Mouse (Mus musculus) forebrain, embryonic 11.5 days (tissue): ENCODE data around the gene Lhb. TPM values are rescaled to one million over a fixed set of nuclear protein-coding genes. Genes with fewer than 3 reads are reported as not detected.
A peak's percentile ranks its signal among the peaks of the same experiment; 100 is the strongest.

Experiments used
- ATAC-seq: fragments of 200-750 bp; cut with Nextera tagmentation; replicated peaks from 2 replicates; pipeline ENCODE4 v1.8.0; 2017; ENCODE audit warnings: moderate TSS enrichment; ENCODE audit not compliant: low FRiP score
- DNase-seq: peaks from one replicate; pipeline ENCODE4 v3.0.0-alpha.2; 2017; ENCODE audit warnings: low spot score
- H3K27ac ChIP-seq: fragments of 300-500 bp; sonication (generic); 2 replicates; pipeline ENCODE4 v1.5.1; 2014; ENCODE audit warnings: low read depth, low read length
- H3K27me3 ChIP-seq: fragments of 300-500 bp; sonication (generic); 2 replicates; pipeline ENCODE4 v1.6.1; 2014; ENCODE audit warnings: mild to moderate bottlenecking, low read length, mixed read lengths; ENCODE audit not compliant: control insufficient read depth, insufficient read depth
- H3K36me3 ChIP-seq: fragments of 300-500 bp; sonication (generic); 2 replicates; pipeline ENCODE4 v1.6.1; 2014; ENCODE audit warnings: mild to moderate bottlenecking, low read length, moderate library complexity, mixed read lengths; ENCODE audit not compliant: control insufficient read depth, insufficient read depth
- H3K4me1 ChIP-seq: fragments of 300-500 bp; sonication (generic); replicated peaks from 2 replicates; pipeline ENCODE4 v1.6.1; 2014; ENCODE audit warnings: low read length, mixed read lengths; ENCODE audit not compliant: control insufficient read depth, insufficient read depth
- H3K4me2 ChIP-seq: fragments of 300-500 bp; sonication (generic); 2 replicates; pipeline ENCODE4 v1.6.1; 2014; ENCODE audit warnings: low read depth, mild to moderate bottlenecking, low read length, moderate library complexity, mixed read lengths; ENCODE audit not compliant: severe bottlenecking
- H3K4me3 ChIP-seq: fragments of 300-500 bp; sonication (generic); 2 replicates; pipeline ENCODE4 v1.5.1; 2014; ENCODE audit warnings: low read depth, low read length
- H3K9ac ChIP-seq: fragments of 300-500 bp; sonication (generic); 2 replicates; pipeline ENCODE4 v1.6.1; 2014; ENCODE audit warnings: low read length
- H3K9me3 ChIP-seq: fragments of 300-500 bp; sonication (generic); 2 replicates; pipeline ENCODE4 v1.6.1; 2016; ENCODE audit warnings: low read length, mixed read lengths; ENCODE audit not compliant: control insufficient read depth
- WGBS: fragments of 180-500 bp; shearing (Covaris S2); extraction: QIAGEN DNeasy Blood & Tissue Kit; methylation state at CpG from one replicate; pipeline ENCODE4 v1.1.7; 2014; 5-methylcytosine and 5-hydroxymethylcytosine counted together
- polyA plus RNA-seq: library from polyadenylated mRNA; unstranded; fragments of >200 nt; fragmentation: Nextera tagmentation; extraction: Ambion mirVana; gene quantifications from 2 replicates; pipeline ENCODE4 v1.2.1, GENCODE M21; 2014

Gene Lhb
- polyA plus RNA-seq, 1 experiment from 2014 or later = not detected

GRCm38 (mm10) chr7:45419859-45420614, 583 bp upstream of the Lhb start:
- WGBS = 16% methylated on average over 27 of the region's 27 CpGs
- no peak overlapping the region for H3K9ac ChIP-seq
- DNase-seq (no peak), ATAC-seq (no peak)
- no peak overlapping the region for H3K27ac ChIP-seq
- no peak overlapping the region for H3K4me2 ChIP-seq
- no peak overlapping the region for H3K4me3 ChIP-seq
- peaks cover 2% of the 10 kb centered on the region; the same call in 1 of the 2 replicates for H3K4me1 ChIP-seq
- H3K9me3 ChIP-seq = no peaks in the 10 kb centered on the region
- peaks cover 45% of the 10 kb centered on the region for H3K27me3 ChIP-seq
- peaks cover 26% of the 10 kb centered on the region; the same call in 1 of the 2 replicates for H3K36me3 ChIP-seq

GRCm38 (mm10) chr7:45421194-45421593, 574 bp downstream of the Lhb start:
- Histone ChIP-seq H3K36me3 (peaks cover 30% of the 10 kb centered on the region; the same call in 1 of the 2 replicates), H3K9me3 (no peaks in the 10 kb centered on the region), H3K4me3 (no peak overlapping the region), H3K4me2 (no peak overlapping the region), H3K4me1 (no peaks in the 10 kb centered on the region), H3K27me3 (peaks cover 34% of the 10 kb centered on the region), H3K9ac (no peak overlapping the region), H3K27ac (no peak overlapping the region)
- WGBS = 85% methylated on average over 14 of the region's 14 CpGs
- no peak for DNase-seq
- ATAC-seq = no peak

GRCm38 (mm10) chr7:45426556-45426955, 5.9 kb downstream of the Lhb start:
- Histone ChIP-seq H3K36me3 (peaks cover 32% of the 10 kb centered on the region; the same call in 1 of the 2 replicates), H3K9ac (no peak overlapping the region), H3K4me2 (no peak overlapping the region), H3K4me1 (no peaks in the 10 kb centered on the region), H3K27me3 (no peaks in the 10 kb centered on the region), H3K4me3 (no peak overlapping the region), H3K27ac (no peak overlapping the region), H3K9me3 (no peaks in the 10 kb centered on the region)
- DNase-seq (no peak), ATAC-seq (no peak)
- WGBS = 93% methylated on average over 8 of the region's 8 CpGs

DNA sequence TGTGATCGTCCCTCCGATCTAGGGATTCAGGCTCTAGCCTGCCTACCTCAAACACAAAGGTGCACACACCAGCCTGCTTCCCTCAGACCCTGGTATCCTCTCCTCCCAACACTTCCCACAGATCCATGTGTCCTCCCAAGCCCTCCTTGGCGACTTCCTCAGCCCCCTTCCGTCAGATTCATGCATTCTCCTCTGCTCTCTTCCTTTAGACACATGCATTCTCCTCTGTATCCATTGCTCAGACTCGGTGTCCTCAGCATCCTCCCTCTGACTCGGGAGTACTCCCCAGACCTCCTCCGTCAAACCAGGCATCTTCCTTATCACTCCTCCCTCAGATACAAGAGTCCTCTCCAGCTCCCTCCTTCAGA, 13.2 kb downstream of the Lhb start:
- H3K27me3 ChIP-seq = no peaks in the 10 kb centered on the region

GRCm38 (mm10) chr7:45434203-45435015, 13.8 kb downstream of the Lhb start, which contains the start of gene Gys1:
Gene Gys1, plus strand, starts transcription at chr7:45434844.
- ATAC-seq = peak; percentile 97
- DNase-seq = peak; percentile 100
- peak within 1 kb of the TSS; percentile 77 for H3K4me2 ChIP-seq
- WGBS = under 1% methylated on average over 44 of the region's 45 CpGs
- H3K36me3 ChIP-seq = no peaks in the 10 kb centered on the region; the same call in 1 of the 2 replicates
- peak within 1 kb of the TSS; percentile 86 for H3K9ac ChIP-seq
- H3K4me1 ChIP-seq = peaks cover 16% of the 10 kb centered on the region
- H3K27me3 ChIP-seq = no peaks in the 10 kb centered on the region
- H3K27ac ChIP-seq = peak within 1 kb of the TSS; percentile 85
- peak within 1 kb of the TSS; percentile 89 for H3K4me3 ChIP-seq
- no peaks in the 10 kb centered on the region for H3K9me3 ChIP-seq

More for the DNA sequence above, 13.2 kb downstream of the Lhb start:
- ATAC-seq (no peak), DNase-seq (no peak)
- peak overlapping the region; percentile 85; the same call in 1 of the 2 replicates for H3K27ac ChIP-seq
- peaks cover 16% of the 10 kb centered on the region for H3K4me1 ChIP-seq
- H3K9me3 ChIP-seq = no peaks in the 10 kb centered on the region
- WGBS = 0% methylated on average over 7 of the region's 7 CpGs
- H3K4me2 ChIP-seq = peak overlapping the region; percentile 77
- H3K4me3 ChIP-seq = peak overlapping the region; percentile 89
- H3K36me3 ChIP-seq = peaks cover 1% of the 10 kb centered on the region; the same call in 1 of the 2 replicates
- peak overlapping the region; percentile 86 for H3K9ac ChIP-seq

DNA sequence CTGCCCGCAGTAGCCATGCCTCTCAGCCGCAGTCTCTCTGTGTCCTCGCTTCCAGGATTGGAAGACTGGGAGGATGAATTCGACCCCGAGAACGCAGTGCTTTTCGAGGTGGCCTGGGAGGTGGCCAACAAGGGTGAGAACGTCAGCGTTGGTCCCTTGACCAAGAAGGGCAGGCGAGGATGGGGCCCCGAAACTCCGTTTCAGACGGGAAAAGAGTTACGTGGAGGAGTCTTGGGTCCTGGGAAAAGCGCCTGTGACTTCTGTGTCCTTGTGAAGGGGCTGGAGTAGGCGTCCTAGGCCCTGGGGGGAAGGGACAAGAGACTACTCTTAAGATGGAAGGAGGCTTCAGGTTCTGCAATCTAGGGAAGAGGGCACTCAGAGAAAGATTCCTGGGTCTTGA, 14.4 kb downstream of the Lhb start:
- Histone ChIP-seq H3K27me3 (no peaks in the 10 kb centered on the region), H3K4me1 (peaks cover 16% of the 10 kb centered on the region), H3K9me3 (no peaks in the 10 kb centered on the region), H3K36me3 (no peaks in the 10 kb centered on the region; the same call in 1 of the 2 replicates), H3K9ac (peak overlapping the region; percentile 78), H3K27ac (no peak overlapping the region), H3K4me3 (peak overlapping the region; percentile 89), H3K4me2 (peak overlapping the region; percentile 69)
- WGBS = 2% methylated on average over 16 of the region's 16 CpGs
- ATAC-seq (no peak), DNase-seq (no peak)

DNA sequence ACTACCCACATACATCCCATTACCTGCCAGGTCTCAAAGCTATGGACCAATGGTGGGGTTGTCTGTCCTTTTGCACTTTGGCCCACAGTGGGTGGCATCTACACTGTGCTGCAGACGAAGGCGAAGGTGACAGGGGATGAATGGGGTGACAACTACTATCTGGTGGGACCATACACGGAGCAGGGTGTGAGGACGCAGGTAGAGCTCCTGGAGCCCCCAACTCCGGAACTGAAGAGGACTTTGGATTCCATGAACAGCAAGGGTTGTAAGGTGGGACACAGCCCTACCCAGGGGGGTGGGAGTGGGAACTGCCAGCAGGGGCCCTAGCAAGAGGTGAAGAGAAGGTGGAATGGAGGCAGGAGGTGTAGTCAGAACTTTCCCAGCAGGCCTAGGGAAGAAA, 15.8 kb downstream of the Lhb start:
- Histone ChIP-seq H3K27ac (no peak overlapping the region), H3K4me1 (peaks cover 16% of the 10 kb centered on the region), H3K36me3 (no peaks in the 10 kb centered on the region), H3K4me2 (no peak overlapping the region), H3K9ac (no peak overlapping the region), H3K4me3 (no peak overlapping the region), H3K9me3 (no peaks in the 10 kb centered on the region), H3K27me3 (no peaks in the 10 kb centered on the region)
- WGBS = 89% methylated on average over 5 of the region's 5 CpGs
- no peak for ATAC-seq
- DNase-seq = no peak

GRCm38 (mm10) chr7:45437046-45437445, 16.4 kb downstream of the Lhb start:
- Histone ChIP-seq H3K27ac (no peak overlapping the region), H3K4me2 (no peak overlapping the region), H3K4me3 (no peak overlapping the region), H3K9ac (no peak overlapping the region), H3K9me3 (no peaks in the 10 kb centered on the region), H3K27me3 (no peaks in the 10 kb centered on the region), H3K36me3 (no peaks in the 10 kb centered on the region), H3K4me1 (peaks cover 16% of the 10 kb centered on the region)
- WGBS = 23% methylated on average over 6 of the region's 6 CpGs
- no peak for DNase-seq
- no peak for ATAC-seq
